Mouse (Mus musculus): ENCODE measurements around the gene Ndufaf3. TPM values are rescaled to one million over a fixed set of nuclear protein-coding genes. Genes with fewer than 3 reads are reported as not detected.

The Ndufaf3 gene
- total and polyA plus RNA-seq, 3 experiments, result 16.9 to 31.8 (median 17.7) TPM

DNA sequence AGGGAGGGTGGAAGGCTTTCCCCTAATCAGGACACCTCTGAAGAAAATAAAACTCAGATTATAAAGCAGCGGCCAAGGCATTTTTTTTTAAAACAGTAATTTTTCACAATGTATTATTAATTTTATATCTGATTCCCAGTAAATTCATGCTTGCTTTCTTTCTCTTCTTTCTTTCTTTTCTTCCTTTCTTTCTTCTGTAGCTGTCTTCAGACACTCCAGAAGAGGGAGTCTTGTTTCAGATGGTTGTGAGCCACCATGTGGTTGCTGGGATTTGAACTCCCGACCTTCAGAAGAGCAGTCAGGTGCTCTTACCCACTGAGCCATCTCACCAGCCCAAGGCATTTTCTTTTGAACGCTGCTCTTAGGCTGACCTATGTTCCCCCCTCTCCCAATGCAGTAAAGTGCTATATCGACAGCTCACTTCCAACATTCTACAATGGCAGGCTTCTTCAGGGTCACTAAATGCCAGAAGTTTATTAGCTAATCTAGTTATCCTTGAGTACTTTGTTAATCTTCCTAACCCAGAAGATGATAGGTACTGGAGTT lies 31.9 kb upstream of the Ndufaf3 start:
- TF ChIP-seq GATA1 (IDR thresholded peaks at IDR 0.05; ENCODE audit: borderline replicate concordance, low read length), result no peak
- TF ChIP-seq TAL1 (conservative IDR thresholded peaks at IDR 0.05; ENCODE audit: low read depth, low read length), result no peak
- TF ChIP-seq GATA2 (IDR thresholded peaks at IDR 0.05; ENCODE audit: borderline replicate concordance, low read depth, low read length), result no peak
- TF ChIP-seq POLR2AphosphoS5 (IDR thresholded peaks at IDR 0.05; ENCODE audit: insufficient replicate concordance, low read depth, low read length), result no peak
- TF ChIP-seq CTCF (IDR thresholded peaks at IDR 0.05; ENCODE audit: low read depth, low read length), result no peak
- no peak for ATAC-seq (ENCODE audit: extremely low read depth, insufficient number of reproducible peaks, low FRiP score, poor library complexity, severe bottlenecking)

DNA sequence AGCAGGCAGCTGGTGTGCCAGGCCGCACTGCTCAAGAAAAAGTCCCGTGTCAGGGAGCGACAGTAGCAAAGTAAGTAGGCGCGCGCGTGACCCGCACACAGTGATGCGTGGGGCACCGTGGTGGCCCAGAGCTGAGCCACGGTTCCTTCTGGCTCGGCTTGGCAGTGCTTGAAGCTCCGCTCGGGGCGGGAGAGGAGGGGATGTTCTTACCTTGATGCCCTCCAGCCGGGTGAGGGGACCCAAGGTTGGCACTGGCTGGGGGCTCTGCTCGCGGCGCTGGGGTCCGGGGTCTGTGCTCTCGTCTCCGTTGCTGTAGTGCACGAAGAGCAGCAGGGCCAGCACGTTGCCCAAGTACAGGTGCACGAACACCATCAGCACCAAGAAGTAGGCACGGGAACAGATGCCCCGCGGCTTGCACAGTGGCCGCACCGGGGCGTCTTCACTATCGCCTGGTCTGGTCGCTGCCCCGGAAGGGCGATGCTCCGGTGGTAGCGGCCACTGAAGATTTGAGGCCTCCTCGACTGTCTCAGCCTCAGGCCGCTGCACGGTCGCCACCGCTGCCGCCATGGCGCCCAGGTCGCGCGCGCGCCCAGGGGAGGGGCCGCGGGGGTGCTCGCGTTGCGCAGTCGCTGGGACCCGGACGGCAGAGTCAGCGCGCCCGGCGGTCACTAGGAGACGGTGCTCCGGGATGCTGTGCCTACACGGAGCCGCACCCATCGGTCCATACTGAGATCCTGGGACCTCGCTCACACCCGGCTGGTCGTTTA lies 29.9 kb upstream of the Ndufaf3 start, which contains the start of gene P4htm:
Gene P4htm (minus strand): TSS at position 670 of the 767 bp plus-strand sequence.
- ATAC-seq (ENCODE audit: extremely low read depth, insufficient number of reproducible peaks, low FRiP score, poor library complexity, severe bottlenecking) (no peak), DNase-seq (ENCODE audit: low spot score) (peak; percentile 82)
- H3K9me3 ChIP-seq (replicated peaks), result no peaks in the 10 kb centered on the region
- H3K4me1 ChIP-seq (ENCODE audit: insufficient read depth, low read depth, low read length), result peaks cover 33% of the 10 kb centered on the region
- H3K27me3 ChIP-seq (ENCODE audit: insufficient read depth, low read length), result no peaks in the 10 kb centered on the region
- H3K4me3 ChIP-seq (ENCODE audit: low read depth, low read length), result peak within 1 kb of the TSS; percentile 85
- TF ChIP-seq TAL1 (conservative IDR thresholded peaks at IDR 0.05; ENCODE audit: low read depth, low read length) (no peak), GATA2 (IDR thresholded peaks at IDR 0.05; ENCODE audit: borderline replicate concordance, low read depth, low read length) (no peak), POLR2AphosphoS5 (IDR thresholded peaks at IDR 0.05; ENCODE audit: insufficient replicate concordance, low read depth, low read length) (no peak), GATA1 (IDR thresholded peaks at IDR 0.05; ENCODE audit: borderline replicate concordance, low read length) (no peak), CTCF (IDR thresholded peaks at IDR 0.05; ENCODE audit: low read depth, low read length) (no peak)
- peaks cover 32% of the 10 kb centered on the region for H3K36me3 ChIP-seq (replicated peaks)

More for the DNA sequence above, 31.9 kb upstream of the Ndufaf3 start:
- Histone ChIP-seq H3K4me1 (ENCODE audit: insufficient read depth, low read depth, low read length) (peaks cover 35% of the 10 kb centered on the region), H3K27me3 (ENCODE audit: insufficient read depth, low read length) (no peaks in the 10 kb centered on the region), H3K9me3 (replicated peaks) (no peaks in the 10 kb centered on the region), H3K4me3 (ENCODE audit: low read depth, low read length) (no peak overlapping the region), H3K36me3 (replicated peaks) (peaks cover 42% of the 10 kb centered on the region)
- no peak for DNase-seq (ENCODE audit: low spot score)

DNA sequence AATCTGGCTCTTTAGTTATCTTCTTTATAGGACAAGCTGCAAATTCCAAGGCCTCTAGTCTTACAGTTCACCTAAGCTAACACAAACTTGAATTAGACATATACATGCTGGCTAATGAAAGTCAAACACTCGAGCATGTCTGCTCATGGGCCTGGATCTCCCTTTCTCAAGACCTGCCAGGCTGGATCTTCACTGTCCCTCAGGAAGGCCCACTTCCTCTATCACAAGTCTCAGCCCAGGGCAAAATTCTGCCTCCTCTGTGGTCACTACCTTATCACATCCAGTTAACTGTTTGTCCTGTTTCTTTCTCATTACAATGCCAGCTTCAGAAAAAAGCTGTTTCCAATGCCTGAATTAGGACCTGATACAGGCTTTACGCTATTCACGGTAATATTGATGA lies 27.1 kb upstream of the Ndufaf3 start:
- no peak for ATAC-seq (ENCODE audit: extremely low read depth, insufficient number of reproducible peaks, low FRiP score, poor library complexity, severe bottlenecking)
- peaks cover 39% of the 10 kb centered on the region for H3K36me3 ChIP-seq (replicated peaks)
- H3K4me1 ChIP-seq (ENCODE audit: insufficient read depth, low read depth, low read length), result peaks cover 30% of the 10 kb centered on the region
- no peaks in the 10 kb centered on the region for H3K9me3 ChIP-seq (replicated peaks)
- no peak for DNase-seq (ENCODE audit: low spot score)
- TF ChIP-seq POLR2AphosphoS5 (IDR thresholded peaks at IDR 0.05; ENCODE audit: insufficient replicate concordance, low read depth, low read length) (no peak), GATA2 (IDR thresholded peaks at IDR 0.05; ENCODE audit: borderline replicate concordance, low read depth, low read length) (no peak), CTCF (IDR thresholded peaks at IDR 0.05; ENCODE audit: low read depth, low read length) (no peak), GATA1 (IDR thresholded peaks at IDR 0.05; ENCODE audit: borderline replicate concordance, low read length) (no peak), TAL1 (conservative IDR thresholded peaks at IDR 0.05; ENCODE audit: low read depth, low read length) (no peak)
- H3K4me3 ChIP-seq (ENCODE audit: low read depth, low read length), result no peak overlapping the region
- H3K27me3 ChIP-seq (ENCODE audit: insufficient read depth, low read length), result no peaks in the 10 kb centered on the region

DNA sequence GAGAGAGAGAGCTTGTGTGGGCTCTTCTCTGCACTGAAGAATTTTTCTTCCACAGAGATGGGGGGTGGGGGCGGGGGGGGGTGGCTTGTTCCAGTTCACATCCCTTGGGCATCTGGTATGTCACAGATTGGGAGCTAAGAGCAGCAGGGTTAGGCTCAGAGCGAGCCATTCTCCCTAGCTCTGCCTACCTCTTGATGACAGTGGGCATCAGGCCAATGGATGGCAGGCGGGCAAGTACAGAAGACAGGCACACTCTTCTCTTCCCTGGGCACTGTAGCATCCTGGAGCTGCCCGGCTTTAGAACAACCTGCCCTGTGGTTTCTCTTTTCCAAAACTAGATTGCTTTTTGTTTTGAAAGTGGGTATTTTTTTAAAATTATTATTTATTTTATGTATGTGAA lies 24.2 kb upstream of the Ndufaf3 start:
- H3K27me3 ChIP-seq (ENCODE audit: insufficient read depth, low read length), result no peaks in the 10 kb centered on the region
- peaks cover 62% of the 10 kb centered on the region for H3K36me3 ChIP-seq (replicated peaks)
- H3K4me1 ChIP-seq (ENCODE audit: insufficient read depth, low read depth, low read length), result peaks cover 37% of the 10 kb centered on the region
- no peak overlapping the region for H3K4me3 ChIP-seq (ENCODE audit: low read depth, low read length)
- TF ChIP-seq TAL1 (conservative IDR thresholded peaks at IDR 0.05; ENCODE audit: low read depth, low read length) (no peak), CTCF (IDR thresholded peaks at IDR 0.05; ENCODE audit: low read depth, low read length) (no peak), GATA2 (IDR thresholded peaks at IDR 0.05; ENCODE audit: borderline replicate concordance, low read depth, low read length) (no peak), POLR2AphosphoS5 (IDR thresholded peaks at IDR 0.05; ENCODE audit: insufficient replicate concordance, low read depth, low read length) (no peak), GATA1 (IDR thresholded peaks at IDR 0.05; ENCODE audit: borderline replicate concordance, low read length) (no peak)
- no peak for DNase-seq (ENCODE audit: low spot score)
- H3K9me3 ChIP-seq (replicated peaks), result no peaks in the 10 kb centered on the region
- no peak for ATAC-seq (ENCODE audit: extremely low read depth, insufficient number of reproducible peaks, low FRiP score, poor library complexity, severe bottlenecking)

DNA sequence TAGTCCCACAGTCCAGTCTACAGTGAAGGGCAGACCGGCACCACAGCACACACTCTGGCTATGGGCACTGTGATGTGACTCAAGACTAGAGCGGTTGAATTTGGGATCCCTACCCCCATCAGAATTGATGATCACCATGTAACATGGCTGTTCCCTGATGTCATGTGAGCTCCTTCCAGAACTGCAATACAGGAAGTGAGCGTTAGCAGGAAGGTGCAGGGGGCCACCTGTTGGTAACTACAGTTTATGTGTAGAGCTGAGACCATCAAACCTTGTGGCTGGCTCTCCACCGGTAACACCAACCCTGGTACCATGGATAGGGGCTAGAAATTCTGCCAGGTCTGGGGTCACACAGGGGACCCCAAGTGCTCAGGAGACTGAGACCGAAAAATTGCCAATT lies 22.0 kb upstream of the Ndufaf3 start:
- DNase-seq (ENCODE audit: low spot score), result peak; percentile 29
- no peak for TF ChIP-seq GATA2 (IDR thresholded peaks at IDR 0.05; ENCODE audit: borderline replicate concordance, low read depth, low read length)
- TF ChIP-seq GATA1 (IDR thresholded peaks at IDR 0.05; ENCODE audit: borderline replicate concordance, low read length), result no peak
- TF ChIP-seq TAL1 (conservative IDR thresholded peaks at IDR 0.05; ENCODE audit: low read depth, low read length), result no peak
- no peak for TF ChIP-seq CTCF (IDR thresholded peaks at IDR 0.05; ENCODE audit: low read depth, low read length)
- no peaks in the 10 kb centered on the region for H3K9me3 ChIP-seq (replicated peaks)
- no peaks in the 10 kb centered on the region for H3K27me3 ChIP-seq (ENCODE audit: insufficient read depth, low read length)
- peaks cover 28% of the 10 kb centered on the region for H3K4me1 ChIP-seq (ENCODE audit: insufficient read depth, low read depth, low read length)
- peaks cover 52% of the 10 kb centered on the region for H3K36me3 ChIP-seq (replicated peaks)
- no peak for ATAC-seq (ENCODE audit: extremely low read depth, insufficient number of reproducible peaks, low FRiP score, poor library complexity, severe bottlenecking)
- H3K4me3 ChIP-seq (ENCODE audit: low read depth, low read length), result no peak overlapping the region

DNA sequence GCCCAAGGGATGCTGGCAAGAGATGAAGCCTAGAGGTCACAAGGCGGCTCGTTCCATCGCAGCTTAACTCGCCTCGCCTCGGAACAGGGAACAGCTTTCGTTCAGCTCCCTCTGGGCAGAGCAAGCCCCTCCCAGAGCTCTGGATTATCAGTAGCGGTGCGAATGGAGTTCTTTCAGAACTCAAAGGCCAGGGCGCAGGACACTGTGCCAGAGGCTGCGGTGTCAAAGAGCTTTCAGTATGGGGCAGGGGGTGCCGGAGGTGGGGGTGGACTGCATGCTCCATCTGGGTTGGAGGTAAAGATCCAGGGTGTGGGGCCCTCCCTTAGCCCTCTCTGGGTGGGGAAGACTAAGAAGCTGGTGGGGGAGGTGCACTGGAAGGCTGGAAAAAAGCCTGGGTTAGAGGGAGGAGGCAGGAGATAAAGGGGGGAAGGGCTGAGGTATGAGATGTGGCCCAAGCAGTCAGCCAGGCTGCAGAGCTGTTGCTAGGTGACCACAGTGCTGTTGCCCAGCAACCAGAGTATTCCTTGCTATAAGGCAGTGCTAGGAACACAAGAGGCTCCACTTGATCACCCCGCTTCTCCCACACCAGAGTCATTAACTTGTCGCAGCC lies 20.4 kb upstream of the Ndufaf3 start:
- ATAC-seq (ENCODE audit: extremely low read depth, insufficient number of reproducible peaks, low FRiP score, poor library complexity, severe bottlenecking) (no peak), DNase-seq (ENCODE audit: low spot score) (no peak)
- H3K27me3 ChIP-seq (ENCODE audit: insufficient read depth, low read length), result no peaks in the 10 kb centered on the region
- H3K4me1 ChIP-seq (ENCODE audit: insufficient read depth, low read depth, low read length), result peaks cover 25% of the 10 kb centered on the region
- TF ChIP-seq GATA1 (IDR thresholded peaks at IDR 0.05; ENCODE audit: borderline replicate concordance, low read length) (no peak), GATA2 (IDR thresholded peaks at IDR 0.05; ENCODE audit: borderline replicate concordance, low read depth, low read length) (no peak), TAL1 (conservative IDR thresholded peaks at IDR 0.05; ENCODE audit: low read depth, low read length) (no peak), CTCF (IDR thresholded peaks at IDR 0.05; ENCODE audit: low read depth, low read length) (no peak), POLR2AphosphoS5 (IDR thresholded peaks at IDR 0.05; ENCODE audit: insufficient replicate concordance, low read depth, low read length) (no peak)
- no peaks in the 10 kb centered on the region for H3K9me3 ChIP-seq (replicated peaks)
- no peak overlapping the region for H3K4me3 ChIP-seq (ENCODE audit: low read depth, low read length)
- H3K36me3 ChIP-seq (replicated peaks), result peaks cover 56% of the 10 kb centered on the region
